Mouse (Mus musculus) CH12.LX (cell line): ENCODE measurements around the gene Gas7. TPM values are rescaled to one million over a fixed set of nuclear protein-coding genes. Genes with fewer than 3 reads are reported as not detected.

ENCODE experiments used
- DNase-seq: peaks from one replicate; pipeline ENCODE4 v3.0.0-alpha.2; 2013; ENCODE audit errors: extremely low read depth
- H3K27ac ChIP-seq: 2 replicates; pipeline ENCODE4 v1.5.1; 2012; ENCODE audit warnings: low read depth, mild to moderate bottlenecking, control low read depth, moderate library complexity; ENCODE audit not compliant: insufficient read depth
- H3K27me3 ChIP-seq: replicated peaks from 2 replicates; pipeline ENCODE3; 2012; ENCODE audit warnings: inconsistent platforms
- H3K36me3 ChIP-seq, 2 experiments: replicated peaks in 1 of 2; 2 replicates each; pipeline versions ENCODE3 to v1.6.1; 2012; ENCODE audit warnings: inconsistent platforms in 1 of 2, low read length in 1 of 2, mild to moderate bottlenecking in 1 of 2, mixed read lengths in 1 of 2, moderate library complexity in 1 of 2; ENCODE audit not compliant: control insufficient read depth in 1 of 2, insufficient read depth in 1 of 2
- H3K4me1 ChIP-seq, 2 experiments: 2 replicates each; pipeline ENCODE4 v1.6.1; 2012; ENCODE audit warnings: inconsistent platforms in 1 of 2, moderate library complexity in 1 of 2; ENCODE audit not compliant: insufficient read depth in 2 of 2, control insufficient read depth in 1 of 2
- H3K4me2 ChIP-seq: 2 replicates; pipeline ENCODE4 v1.6.1; 2012; ENCODE audit warnings: low read depth, mild to moderate bottlenecking, control low read depth; ENCODE audit not compliant: poor library complexity, insufficient read depth, severe bottlenecking
- H3K4me3 ChIP-seq, 3 experiments: fragments of 150-350 bp in 1 of 3; sonication (generic) in 1 of 3; replicated peaks in 1 of 3; 2 replicates each; pipeline versions ENCODE3 to v1.5.1; 2011 to 2012; ENCODE audit warnings: low read depth in 2 of 3, low read length in 2 of 3, mild to moderate bottlenecking in 2 of 3, moderate library complexity in 2 of 3, control low read depth in 1 of 3, improper control_type of control experiment in 1 of 3, inconsistent platforms in 1 of 3, mixed read lengths in 1 of 3; ENCODE audit not compliant: poor library complexity in 1 of 3
- H3K79me2 ChIP-seq: replicated peaks from 2 replicates; pipeline ENCODE4 v1.6.1; 2012; ENCODE audit warnings: mild to moderate bottlenecking, moderate library complexity; ENCODE audit not compliant: control insufficient read depth, poor library complexity, insufficient read depth, severe bottlenecking; ENCODE audit errors: extremely low read depth
- H3K9ac ChIP-seq: 2 replicates; pipeline ENCODE4 v1.6.1; 2012; ENCODE audit warnings: low read depth, mild to moderate bottlenecking, control low read depth, moderate library complexity; ENCODE audit not compliant: insufficient read depth
- H3K9me3 ChIP-seq: replicated peaks from 2 replicates; pipeline ENCODE3; 2012; ENCODE audit warnings: low read length, inconsistent platforms, mixed read lengths
- CTCF ChIP-seq, 2 experiments: IDR thresholded peaks in 1 of 2; conservative IDR thresholded peaks in 1 of 2; 2 replicates each; pipeline ENCODE4 v1.5.1; 2011 to 2012; ENCODE audit warnings: low read depth in 2 of 2, low read length in 2 of 2, improper control_type of control experiment in 1 of 2, inconsistent platforms in 1 of 2, mild to moderate bottlenecking in 1 of 2, moderate library complexity in 1 of 2
- E2F4 ChIP-seq: IDR thresholded peaks from 2 replicates; pipeline ENCODE4 v1.6.1; 2011; ENCODE audit warnings: low read depth, low read length, improper control_type of control experiment; ENCODE audit not compliant: insufficient replicate concordance
- ELF1 ChIP-seq: IDR thresholded peaks from 2 replicates; pipeline ENCODE4 v1.6.1; 2014; ENCODE audit warnings: low read depth, mild to moderate bottlenecking, inconsistent platforms, low read length, improper control_type of control experiment
- ETS1 ChIP-seq: conservative IDR thresholded peaks from 2 replicates; pipeline ENCODE4 v1.6.1; 2012; ENCODE audit warnings: low read depth, mild to moderate bottlenecking, inconsistent platforms, low read length, improper control_type of control experiment, moderate library complexity
- GABPA ChIP-seq: IDR thresholded peaks from 2 replicates; pipeline ENCODE4 v1.6.1; 2012; ENCODE audit warnings: low read depth, low read length, improper control_type of control experiment, inconsistent platforms; ENCODE audit not compliant: insufficient replicate concordance
- IRF4 ChIP-seq: IDR thresholded peaks from 2 replicates; pipeline ENCODE4 v1.6.1; 2014; ENCODE audit warnings: low read depth, mild to moderate bottlenecking, inconsistent platforms, low read length, improper control_type of control experiment
- JUN ChIP-seq: IDR thresholded peaks from 2 replicates; pipeline ENCODE4 v1.6.1; 2011; ENCODE audit warnings: low read depth, mild to moderate bottlenecking, low read length, improper control_type of control experiment, moderate library complexity; ENCODE audit not compliant: insufficient read depth
- MAZ ChIP-seq: IDR thresholded peaks from 2 replicates; pipeline ENCODE4 v1.6.1; 2012; ENCODE audit warnings: low read depth, mild to moderate bottlenecking, inconsistent platforms, low read length, improper control_type of control experiment, moderate library complexity
- MEF2A ChIP-seq: IDR thresholded peaks from 2 replicates; pipeline ENCODE4 v1.6.1; 2014; ENCODE audit warnings: low read depth, mild to moderate bottlenecking, inconsistent platforms, low read length, improper control_type of control experiment, borderline replicate concordance
- MXI1 ChIP-seq: IDR thresholded peaks from 2 replicates; pipeline ENCODE4 v1.6.1; 2011; ENCODE audit warnings: mild to moderate bottlenecking, low read depth, low read length, improper control_type of control experiment
- MYC ChIP-seq: IDR thresholded peaks from 2 replicates; pipeline ENCODE4 v1.6.1; 2011; ENCODE audit warnings: low read depth, mild to moderate bottlenecking, improper control_type of control experiment, low read length
- NELFE ChIP-seq: IDR thresholded peaks from 2 replicates; pipeline ENCODE4 v1.6.1; 2011; ENCODE audit warnings: low read depth, low read length, improper control_type of control experiment
- NRF1 ChIP-seq: IDR thresholded peaks from 2 replicates; pipeline ENCODE4 v1.6.1; 2014; ENCODE audit warnings: low read depth, mild to moderate bottlenecking, inconsistent platforms, low read length, improper control_type of control experiment, moderate library complexity
- PAX5 ChIP-seq: IDR thresholded peaks from 2 replicates; pipeline ENCODE4 v1.6.1; 2012; ENCODE audit warnings: low read length, inconsistent platforms, mixed read lengths
- POLR2A ChIP-seq: IDR thresholded peaks from 2 replicates; pipeline ENCODE4 v1.6.1; 2011; ENCODE audit warnings: low read depth, mild to moderate bottlenecking, improper control_type of control experiment, low read length
- POLR2AphosphoS2 ChIP-seq: IDR thresholded peaks from 2 replicates; pipeline ENCODE4 v1.6.1; 2011; ENCODE audit warnings: low read depth, low read length, improper control_type of control experiment
- RAD21 ChIP-seq: IDR thresholded peaks from 2 replicates; pipeline ENCODE4 v1.6.1; 2011; ENCODE audit warnings: low read depth, mild to moderate bottlenecking, low read length, improper control_type of control experiment, moderate library complexity
- SIN3A ChIP-seq: IDR thresholded peaks from 2 replicates; pipeline ENCODE4 v1.6.1; 2012; ENCODE audit warnings: low read length, improper control_type of control experiment, inconsistent platforms
- SMC3 ChIP-seq: IDR thresholded peaks from 2 replicates; pipeline ENCODE4 v1.6.1; 2011; ENCODE audit warnings: low read depth, low read length, improper control_type of control experiment
- TCF12 ChIP-seq: IDR thresholded peaks from 2 replicates; pipeline ENCODE4 v1.6.1; 2014; ENCODE audit warnings: low read depth, mild to moderate bottlenecking, inconsistent platforms, low read length, improper control_type of control experiment
- UBTF ChIP-seq: IDR thresholded peaks from 2 replicates; pipeline ENCODE4 v1.6.1; 2012; ENCODE audit warnings: low read depth, mild to moderate bottlenecking, inconsistent platforms, low read length, improper control_type of control experiment, moderate library complexity
- USF2 ChIP-seq: conservative IDR thresholded peaks from 2 replicates; pipeline ENCODE4 v1.6.1; 2011; ENCODE audit warnings: low read depth, low read length, improper control_type of control experiment
- ZC3H11A ChIP-seq: IDR thresholded peaks from 2 replicates; pipeline ENCODE4 v1.6.1; 2012; ENCODE audit warnings: low read depth, mild to moderate bottlenecking, inconsistent platforms, low read length, improper control_type of control experiment
- ZKSCAN1 ChIP-seq: IDR thresholded peaks from 2 replicates; pipeline ENCODE4 v1.6.1; 2012; ENCODE audit warnings: low read depth, inconsistent platforms, low read length, improper control_type of control experiment, borderline replicate concordance
- ZNF384 ChIP-seq: IDR thresholded peaks from 2 replicates; pipeline ENCODE4 v1.6.1; 2012; ENCODE audit warnings: low read depth, low read length, improper control_type of control experiment, inconsistent platforms
- dilution Hi-C: fragments of 300-500 bp; cut with MboI; formaldehyde crosslinking; loops from 2 replicates; pipeline ENCODE4 v1.14.3; 2020; ENCODE audit warnings: low sequenced_read_pairs; ENCODE audit not compliant: extremely low pct_unique_long_range_greater_than_20kb, extremely low pct_ligation_motif_present
- in situ Hi-C: fragments of 300-500 bp; cut with MboI; formaldehyde crosslinking; loops from 3 replicates; pipeline ENCODE4 v1.14.3; 2019; ENCODE audit warnings: low sequenced_read_pairs, low pct_ligation_motif_present, low pct_unique_long_range_greater_than_20kb, mixed read lengths
- polyA plus RNA-seq: library from polyadenylated mRNA; unstranded; fragments of >175 nt; gene quantifications from 2 replicates; pipeline ENCODE4 v1.2.1, GENCODE M21; 2012; ENCODE audit warnings: low read depth; ENCODE audit not compliant: insufficient read length
- total RNA-seq, 2 experiments: library from RNA; depleted of rRNA; stranded (reverse); fragments of 300-350 nt in 1 of 2; fragments of >200 nt in 1 of 2; gene quantifications; 2 replicates each; pipeline ENCODE4 v1.2.3; 2012 to 2014

The Gas7 gene
- total and polyA plus RNA-seq, 3 experiments: 7.0 to 20.8 (median 7.0) TPM

- Histone ChIP-seq H3K27ac (no peak overlapping the region), H3K36me3 (peaks cover 0 to 59% of the 10 kb centered on the region in 2 experiments), H3K79me2 (no peaks in the 10 kb centered on the region), H3K9ac (no peak overlapping the region), H3K27me3 (no peaks in the 10 kb centered on the region), H3K4me2 (no peak overlapping the region), H3K4me1 (peaks cover 5 to 23% of the 10 kb centered on the region in 2 experiments), H3K4me3 (no peak overlapping the region), H3K9me3 (no peaks in the 10 kb centered on the region)
- dilution Hi-C loops: no loop called here
- in situ Hi-C loops: no loop called here
- peak; percentile 81 for DNase-seq
- TF ChIP-seq MEF2A (no peak), MAZ (peak; percentile 85; the same call in 1 of the 2 replicates), TCF12 (no peak), RAD21 (peak; percentile 98), ELF1 (0 out of 2 replicates have a peak, but pooled peaks have one; percentile 27), NELFE (peak; percentile 38; the same call in 1 of the 2 replicates), POLR2AphosphoS2 (no peak), CTCF (conservative IDR thresholded peaks at IDR 0.05 in 1 of 2, IDR thresholded peaks at IDR 0.05 in 1 of 2; ENCODE audit: low read depth in 2 of 2, low read length in 2 of 2) (peak; percentile 67 to 98; a peak in 3 of 4 replicates), SMC3 (peak; percentile 97), IRF4 (peak; percentile 15; the same call in 1 of the 2 replicates), MYC (peak; percentile 46; the same call in 1 of the 2 replicates), ZC3H11A (peak; percentile 77), ZKSCAN1 (no peak)
Measured at GRCm38 (mm10) chr11:67675562-67676540, 220.6 kb downstream of the Gas7 start.

GRCm38 (mm10) chr11:67679300-67679699 lies 224.1 kb downstream of the Gas7 start:
- Histone ChIP-seq H3K27ac (no peak overlapping the region), H3K36me3 (peaks cover 0 to 67% of the 10 kb centered on the region in 2 experiments), H3K9me3 (no peaks in the 10 kb centered on the region), H3K79me2 (no peaks in the 10 kb centered on the region), H3K9ac (no peak overlapping the region), H3K4me2 (no peak overlapping the region), H3K4me3 (no peak overlapping the region), H3K27me3 (no peaks in the 10 kb centered on the region), H3K4me1 (peaks cover 10 to 31% of the 10 kb centered on the region in 2 experiments)
- TF ChIP-seq USF2 (no peak), NRF1 (no peak), JUN (no peak), PAX5 (no peak), POLR2A (no peak), MXI1 (no peak), MEF2A (no peak), MYC (no peak), ZC3H11A (no peak), SMC3 (no peak), TCF12 (no peak), E2F4 (no peak), SIN3A (no peak), UBTF (no peak), CTCF (conservative IDR thresholded peaks at IDR 0.05 in 1 of 2, IDR thresholded peaks at IDR 0.05 in 1 of 2; ENCODE audit: low read depth in 2 of 2, low read length in 2 of 2) (no peak), ETS1 (no peak), ZKSCAN1 (no peak), GABPA (no peak), MAZ (no peak), ZNF384 (no peak)
- in situ Hi-C loops (no loop called here), dilution Hi-C loops (no loop called here)
- no peak for DNase-seq
